Mouse (Mus musculus): ENCODE measurements around the gene Zfp235.

Gene Zfp235

GRCm38 (mm10) chr7:24133996-24134828 is at the start of gene Zfp235:
TSS of gene Zfp235 (plus strand) at chr7:24134169.
- peak; percentile 79 to 90 for DNase-seq (ENCODE audit: low spot score in 2 of 2)

DNA sequence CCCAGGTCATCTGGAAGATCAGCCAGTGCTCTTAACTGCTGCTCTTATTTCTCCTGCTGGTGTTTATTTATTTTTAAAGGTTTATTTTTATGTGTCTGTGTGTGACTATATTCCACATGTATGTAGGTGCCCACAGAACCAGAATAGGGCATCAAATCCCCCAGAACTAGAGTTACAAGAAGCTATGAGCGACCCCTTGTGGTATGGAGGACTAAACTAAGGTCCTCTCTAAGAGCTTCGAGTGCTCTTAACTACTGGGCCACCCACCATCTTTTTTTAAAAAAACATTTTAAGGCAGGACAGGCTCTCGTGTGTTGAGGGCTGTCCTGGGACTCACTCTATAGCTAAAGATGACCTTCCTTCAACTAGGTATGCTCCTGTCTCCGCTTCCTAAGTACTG is 47.1 kb upstream of the Zfp235 start:
- DNase-seq (ENCODE audit: low spot score in 2 of 2): no peak

DNA sequence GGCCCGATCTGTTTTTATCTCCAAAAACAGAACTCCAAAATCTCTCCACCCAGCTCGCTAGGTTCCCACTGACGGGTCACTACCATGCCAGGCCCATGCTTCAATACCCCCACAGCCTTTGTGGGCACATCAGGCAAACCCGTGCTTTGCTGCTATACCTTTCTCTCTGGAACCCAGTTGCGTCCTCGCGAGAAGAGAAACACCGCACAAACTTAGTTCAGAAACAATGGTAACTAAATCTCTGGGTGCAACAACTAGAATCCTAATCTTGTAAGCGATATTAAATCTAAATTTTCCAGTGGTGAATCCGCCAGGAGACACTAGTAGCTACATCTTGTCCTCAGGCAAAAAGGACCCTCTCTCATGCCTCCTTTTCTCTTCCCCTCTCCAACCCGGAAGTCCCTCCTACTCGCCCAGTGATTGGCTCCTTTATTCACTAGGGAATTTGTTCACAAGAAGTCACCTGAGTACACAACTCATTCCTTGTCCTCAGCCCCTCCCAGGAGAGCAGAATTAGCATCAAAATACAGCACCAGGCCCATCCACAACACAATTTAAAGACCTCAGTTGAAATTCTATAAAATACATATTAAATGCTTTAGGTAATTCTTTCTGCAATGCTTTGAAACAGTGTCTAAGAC is 46.4 kb upstream of the Zfp235 start:
- no peak for DNase-seq (ENCODE audit: low spot score in 2 of 2)

DNA sequence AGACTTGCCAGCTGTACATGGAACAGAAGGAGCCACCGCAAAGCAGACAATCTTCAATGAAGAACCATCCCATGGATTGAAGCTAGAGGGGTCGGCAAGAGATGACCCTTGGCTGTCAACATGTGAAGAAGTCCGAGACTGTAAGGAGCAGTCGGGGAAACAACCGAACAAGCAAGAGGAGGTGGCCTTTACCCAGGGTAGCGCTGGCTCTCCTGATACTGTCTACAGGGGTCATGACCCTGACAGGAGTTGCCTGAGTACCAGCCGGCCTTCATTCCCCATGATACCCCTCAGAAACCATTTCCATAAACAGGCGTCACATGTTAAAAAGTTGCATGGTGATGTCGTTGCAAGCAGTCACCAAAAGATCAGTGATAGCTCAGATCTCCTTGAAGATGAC is 29.6 kb upstream of the Zfp235 start:
- no peak for DNase-seq (ENCODE audit: low spot score in 2 of 2)

GRCm38 (mm10) chr7:24105144-24105703 is 28.7 kb upstream of the Zfp235 start:
- DNase-seq (ENCODE audit: low spot score in 2 of 2): no peak

DNA sequence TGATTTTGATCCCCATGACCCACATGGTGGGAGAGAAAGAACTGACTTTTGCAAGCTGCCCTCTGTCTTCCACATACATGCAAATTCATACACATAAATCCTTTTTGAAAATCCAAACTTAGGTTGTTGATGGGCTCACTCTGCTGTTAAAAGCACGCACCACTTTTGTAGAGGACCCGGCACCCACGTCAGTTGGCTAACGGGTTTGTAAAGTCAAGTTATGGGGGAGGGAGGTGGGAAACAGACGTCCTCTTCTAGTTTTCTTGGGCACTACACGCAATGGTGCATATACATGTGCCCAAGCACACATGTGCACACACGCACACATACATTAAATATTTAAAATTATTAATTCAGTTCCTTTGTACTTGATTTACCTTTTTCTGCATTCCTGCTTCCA is 23.1 kb upstream of the Zfp235 start:
- no peak for DNase-seq (ENCODE audit: low spot score in 2 of 2)

- no peak for DNase-seq (ENCODE audit: low spot score in 2 of 2)
Measured at GRCm38 (mm10) chr7:24111772-24112155, 22.2 kb upstream of the Zfp235 start.

DNA sequence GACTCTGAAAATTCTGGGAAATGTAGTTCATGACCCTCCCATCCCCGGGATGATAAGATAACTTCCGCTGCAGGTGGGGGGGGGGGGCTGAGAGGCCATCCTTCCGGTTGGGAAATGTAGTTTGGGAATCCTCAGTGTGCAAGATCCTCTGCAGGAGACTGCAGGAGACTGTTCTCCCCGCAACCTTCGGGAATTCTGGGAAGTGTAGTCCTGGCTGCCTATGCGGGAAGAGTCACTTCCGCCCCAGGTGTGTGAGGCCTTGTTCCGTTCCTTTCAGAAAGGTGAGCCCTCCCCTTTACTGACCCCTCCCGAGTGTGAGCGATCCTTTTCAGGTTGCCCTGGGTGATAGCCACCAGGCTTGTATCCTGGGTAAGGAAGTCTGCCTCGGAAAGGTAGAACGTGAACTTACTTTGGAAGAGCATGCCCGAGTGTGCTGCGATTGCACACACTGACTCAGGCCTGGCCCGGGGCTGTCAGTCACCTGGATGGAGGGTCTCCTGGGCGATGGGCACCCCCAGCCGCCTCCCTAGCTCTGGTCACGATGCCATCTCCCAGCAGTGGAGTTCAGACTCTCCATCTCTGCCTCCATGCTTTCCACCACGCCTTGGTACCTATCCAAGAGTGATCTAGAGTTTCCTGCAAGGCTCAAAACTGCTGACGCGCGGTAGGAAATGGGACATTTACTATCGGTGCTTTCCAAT is 21.7 kb upstream of the Zfp235 start, which contains the start of gene Zfp112:
Gene Zfp112 (plus strand): TSS at position 159 of the 701 bp plus-strand sequence.
- peak; percentile 83 to 84 for DNase-seq (ENCODE audit: low spot score in 2 of 2)

DNA sequence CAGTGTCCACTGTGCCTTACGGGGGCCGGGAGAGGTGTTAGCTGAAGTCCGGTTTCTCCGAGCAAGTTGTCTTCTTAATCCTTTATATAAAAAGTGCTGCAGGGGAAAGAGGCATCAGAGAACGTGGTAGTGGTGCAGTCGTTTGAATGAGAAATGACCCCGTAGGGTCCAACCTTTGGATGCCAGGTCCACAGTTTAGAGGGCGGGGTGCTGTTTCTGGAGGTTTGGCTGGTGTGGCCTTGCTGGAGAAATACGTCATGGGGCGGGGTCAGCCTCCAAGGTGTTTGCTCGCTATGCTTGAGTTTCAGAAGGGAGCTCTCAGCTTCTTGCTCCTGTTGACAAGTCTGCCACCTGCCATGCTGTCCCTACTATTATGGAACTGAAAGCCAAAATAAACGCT is 21.0 kb upstream of the Zfp235 start:
- DNase-seq (ENCODE audit: low spot score in 2 of 2): peak in 1 of 2 experiments; percentile 29

GRCm38 (mm10) chr7:24116655-24117054 is 17.3 kb upstream of the Zfp235 start:
- DNase-seq (ENCODE audit: low spot score in 2 of 2): no peak

- DNase-seq (ENCODE audit: low spot score in 2 of 2): no peak
Measured at GRCm38 (mm10) chr7:24133425-24133995, 459 bp upstream of the Zfp235 start.

- DNase-seq (ENCODE audit: low spot score in 2 of 2): no peak
Measured at GRCm38 (mm10) chr7:24142566-24142965, 8.6 kb downstream of the Zfp235 start.

DNA sequence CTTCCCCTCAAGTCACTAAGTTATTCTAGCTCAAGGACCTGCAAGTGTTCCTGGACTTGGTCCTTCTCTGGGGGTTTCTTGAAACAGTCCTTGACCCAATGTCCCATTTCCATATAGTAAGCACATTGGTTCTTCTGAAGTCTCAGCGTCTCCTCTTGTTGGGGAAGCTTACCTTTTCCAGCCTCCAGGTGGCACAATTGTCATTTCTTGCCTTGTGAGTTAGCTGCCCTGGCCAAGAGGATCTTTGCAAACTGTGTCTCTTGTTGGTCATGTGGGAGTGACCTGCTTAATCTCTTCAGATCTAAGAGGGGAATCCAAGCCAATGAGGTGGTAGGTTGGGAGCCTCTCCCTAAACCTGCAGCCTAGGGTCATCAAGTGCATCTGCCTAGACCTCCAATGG is 19.3 kb downstream of the Zfp235 start:
- no peak for DNase-seq (ENCODE audit: low spot score in 2 of 2)

DNA sequence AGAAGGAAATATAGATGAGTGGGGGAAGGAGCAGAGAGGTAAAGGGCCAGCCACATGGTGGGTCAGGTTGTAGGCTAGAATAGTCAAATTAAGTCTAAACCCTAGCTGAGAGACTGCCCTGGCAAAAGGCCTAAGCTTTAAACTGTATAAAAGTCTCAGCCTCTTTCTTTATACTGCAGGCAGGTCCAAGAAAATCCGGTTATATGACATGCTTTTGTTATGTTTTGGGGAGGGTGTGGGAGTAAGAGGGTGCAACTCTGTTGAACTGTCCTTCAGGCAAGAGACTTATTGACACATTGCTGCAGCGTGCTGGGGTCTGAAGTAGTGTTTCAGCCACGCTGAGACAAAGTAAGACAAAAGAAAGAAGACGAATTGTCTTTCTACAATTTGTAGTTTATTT is 38.2 kb downstream of the Zfp235 start:
- no peak for DNase-seq (ENCODE audit: low spot score in 2 of 2)

GRCm38 (mm10) chr7:24174618-24175336 is 40.8 kb downstream of the Zfp235 start, which contains the start of gene Zfp114:
TSS of gene Zfp114 (plus strand) at chr7:24175060.
- DNase-seq (ENCODE audit: low spot score in 2 of 2): peak; percentile 30 to 74

- DNase-seq (ENCODE audit: low spot score in 2 of 2): no peak
Measured at GRCm38 (mm10) chr7:24175337-24175711, 41.4 kb downstream of the Zfp235 start.

DNA sequence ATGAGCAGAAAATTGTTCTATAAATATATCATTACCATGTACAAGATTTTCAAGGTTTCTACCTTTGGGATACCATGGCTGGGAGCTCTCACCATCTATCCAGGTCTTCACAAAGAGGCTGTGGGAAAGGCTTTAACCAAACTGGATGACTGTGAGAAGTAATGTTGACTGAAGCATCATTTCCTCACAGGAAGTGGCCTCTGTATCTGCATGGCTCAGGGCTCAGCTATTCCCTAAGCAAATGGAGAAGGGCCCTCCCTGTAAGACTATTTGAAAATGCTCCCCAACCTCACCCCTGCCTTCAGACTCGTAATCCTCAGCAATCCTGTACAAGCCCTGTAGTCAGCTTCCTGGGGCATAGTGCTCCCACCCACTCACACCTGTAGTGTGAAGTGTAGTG is 53.6 kb downstream of the Zfp235 start:
- no peak for DNase-seq (ENCODE audit: low spot score in 2 of 2)

DNA sequence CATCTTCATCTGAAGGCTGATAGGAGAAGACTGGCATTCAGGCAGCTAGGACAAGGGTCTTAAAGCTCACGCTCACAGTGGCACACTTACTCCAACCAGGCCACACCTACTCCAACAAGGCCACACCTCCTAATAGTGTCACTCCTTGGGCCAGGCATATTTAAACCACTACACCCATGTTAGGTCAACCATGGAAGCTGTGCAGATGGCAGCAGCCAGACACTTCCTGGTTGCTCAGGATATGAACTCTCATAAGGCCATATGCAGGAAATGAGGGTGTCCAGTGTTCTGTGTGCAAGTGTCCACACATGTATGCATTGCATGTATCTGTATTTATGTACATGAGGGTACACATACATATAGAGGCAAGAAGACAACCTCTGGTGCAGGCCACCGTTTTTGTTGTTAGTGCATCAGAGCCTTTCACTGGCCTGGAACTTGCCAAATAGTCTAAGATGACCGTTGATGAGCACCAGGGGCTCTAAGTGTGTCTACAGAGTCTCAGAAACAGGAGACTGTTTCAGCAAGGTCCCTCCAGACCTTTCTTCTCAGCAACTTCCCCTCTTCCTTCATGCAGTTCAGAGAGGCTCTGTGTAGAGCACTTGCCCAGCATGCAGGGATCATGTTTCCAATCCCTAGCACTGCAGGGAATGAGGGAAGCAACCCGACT is 55.1 kb downstream of the Zfp235 start:
- no peak for DNase-seq (ENCODE audit: low spot score in 2 of 2)

DNA sequence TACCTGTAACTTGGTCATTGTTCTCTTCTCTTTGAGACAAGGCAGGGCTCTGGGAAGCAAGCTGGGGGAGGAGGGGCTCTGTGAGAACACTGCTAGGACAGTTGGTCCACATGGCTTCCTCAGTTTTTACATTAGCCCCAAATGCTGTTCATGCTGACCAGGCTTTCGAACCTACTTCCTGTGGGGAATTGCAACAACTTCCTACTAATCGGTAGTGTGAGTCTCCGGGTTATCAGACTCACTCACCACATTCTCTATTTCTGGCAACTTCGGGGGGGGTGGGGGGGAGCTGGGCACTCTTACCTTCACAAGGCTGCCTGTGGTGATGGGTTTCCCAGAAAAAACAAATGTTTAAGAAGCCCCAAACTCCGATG is 55.6 kb downstream of the Zfp235 start:
- no peak for DNase-seq (ENCODE audit: low spot score in 2 of 2)

GRCm38 (mm10) chr7:24191361-24191760 is 57.4 kb downstream of the Zfp235 start:
- DNase-seq (ENCODE audit: low spot score in 2 of 2): no peak
